Mouse (Mus musculus) G1E (cell line): ENCODE measurements around the gene Vwc2.

Experiments
- CTCF ChIP-seq: IDR thresholded peaks from 2 replicates; pipeline ENCODE4 v1.5.1; 2012; ENCODE audit warnings: low read depth, low read length, inconsistent platforms, mixed read lengths
- GATA1 ChIP-seq: IDR thresholded peaks from 2 replicates; pipeline ENCODE4 v1.6.1; 2012; ENCODE audit warnings: borderline replicate concordance, low read length, inconsistent platforms, mixed read lengths

GRCm38 (mm10) chr11:11114234-11115030 is 409 bp downstream of the Vwc2 start:
- TF ChIP-seq GATA1 (no peak), CTCF (no peak)
